Mouse (Mus musculus) kidney, postnatal 0 days (tissue): ENCODE measurements at regions not wholly inside any gene's neighbourhood (a gene's known extent, or its start where the extent isn't known, plus 50 kb on each side); places are given as distances from the start of the nearest gene placed in this dataset.
"Not testable (repeated sequence)": the region's sequence is repeated elsewhere in the genome, so short reads cannot be mapped to it uniquely, and the experiment has no call there.

Experiments used
- ATAC-seq: fragments of 200-750 bp; cut with Nextera tagmentation; replicated peaks from 2 replicates; pipeline ENCODE4 v1.8.0; 2017; ENCODE audit warnings: low read depth, moderate number of reproducible peaks, moderate TSS enrichment, moderate library complexity; ENCODE audit not compliant: low FRiP score
- DNase-seq: peaks from one replicate; pipeline ENCODE4 v3.0.0-alpha.2; 2016; ENCODE audit warnings: low spot score
- H3K27ac ChIP-seq: fragments of 300-500 bp; sonication (generic); 2 replicates; pipeline ENCODE4 v1.5.1; 2014; ENCODE audit warnings: mild to moderate bottlenecking
- H3K27me3 ChIP-seq: fragments of 300-500 bp; sonication (generic); 2 replicates; pipeline ENCODE4 v1.6.1; 2014; ENCODE audit warnings: low read length, mixed read lengths; ENCODE audit not compliant: insufficient read depth
- H3K36me3 ChIP-seq: fragments of 300-500 bp; sonication (generic); 2 replicates; pipeline ENCODE4 v1.6.1; 2014; ENCODE audit warnings: low read length, mixed read lengths; ENCODE audit not compliant: insufficient read depth
- H3K4me1 ChIP-seq: fragments of 300-500 bp; sonication (generic); replicated peaks from 2 replicates; pipeline ENCODE4 v1.6.1; 2014; ENCODE audit warnings: antibody characterized with exemption, low read length, mixed read lengths; ENCODE audit not compliant: insufficient read depth
- H3K4me2 ChIP-seq: fragments of 300-500 bp; sonication (generic); 2 replicates; pipeline ENCODE4 v1.6.1; 2014; ENCODE audit warnings: mild to moderate bottlenecking, low read length, moderate library complexity, mixed read lengths
- H3K4me3 ChIP-seq: fragments of 300-500 bp; sonication (generic); replicated peaks from 2 replicates; pipeline ENCODE4 v1.5.1; 2014; ENCODE audit warnings: low read depth, low read length
- H3K9ac ChIP-seq: fragments of 300-500 bp; sonication (generic); 2 replicates; pipeline ENCODE4 v1.6.1; 2014; ENCODE audit warnings: low read depth, low read length
- H3K9me3 ChIP-seq: fragments of 300-500 bp; sonication (generic); replicated peaks from 2 replicates; pipeline ENCODE4 v1.6.1; 2016; ENCODE audit warnings: low read length, inconsistent platforms, mixed read lengths
- CTCF ChIP-seq: IDR thresholded peaks from 2 replicates; pipeline ENCODE4 v1.5.1; 2016; ENCODE audit warnings: antibody characterized with exemption, low read depth, mild to moderate bottlenecking, moderate library complexity
- WGBS: fragments of 180-500 bp; shearing (Covaris S2); extraction: QIAGEN DNeasy Blood & Tissue Kit; methylation state at CpG from one replicate; pipeline ENCODE4 v1.1.7; 2014; 5-methylcytosine and 5-hydroxymethylcytosine counted together

DNA sequence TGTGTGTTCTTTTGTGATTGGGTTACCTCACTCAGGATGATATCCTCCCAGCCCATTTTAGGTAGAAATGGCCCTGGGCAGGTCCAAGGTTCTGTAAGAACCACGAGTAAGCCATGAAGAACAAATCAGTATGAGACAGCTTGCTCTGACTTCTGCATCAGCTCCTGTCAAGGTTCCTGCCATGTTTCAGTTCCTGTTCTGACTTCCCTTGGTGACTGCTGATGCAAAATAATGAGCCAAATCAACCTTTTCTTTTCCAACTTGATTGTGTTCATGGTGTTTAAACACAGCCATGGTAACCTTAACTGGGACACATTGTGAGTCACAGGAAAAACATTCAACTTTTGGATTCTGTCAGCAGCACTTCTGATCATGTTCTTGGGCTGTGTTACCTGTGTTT lies 667.4 kb upstream of the Igfbp7 start:
- DNase-seq (no peak), ATAC-seq (no peak)
- H3K9me3 ChIP-seq: no peaks in the 10 kb centered on the region
- no peaks in the 10 kb centered on the region for H3K27me3 ChIP-seq
- H3K4me3 ChIP-seq: no peak overlapping the region
- no peak overlapping the region for H3K9ac ChIP-seq
- no peaks in the 10 kb centered on the region for H3K36me3 ChIP-seq
- TF ChIP-seq CTCF: no peak
- H3K4me2 ChIP-seq: no peak overlapping the region
- no peaks in the 10 kb centered on the region for H3K4me1 ChIP-seq
- 59% methylated on average over 1 of the region's 1 CpGs for WGBS
- no peak overlapping the region for H3K27ac ChIP-seq

DNA sequence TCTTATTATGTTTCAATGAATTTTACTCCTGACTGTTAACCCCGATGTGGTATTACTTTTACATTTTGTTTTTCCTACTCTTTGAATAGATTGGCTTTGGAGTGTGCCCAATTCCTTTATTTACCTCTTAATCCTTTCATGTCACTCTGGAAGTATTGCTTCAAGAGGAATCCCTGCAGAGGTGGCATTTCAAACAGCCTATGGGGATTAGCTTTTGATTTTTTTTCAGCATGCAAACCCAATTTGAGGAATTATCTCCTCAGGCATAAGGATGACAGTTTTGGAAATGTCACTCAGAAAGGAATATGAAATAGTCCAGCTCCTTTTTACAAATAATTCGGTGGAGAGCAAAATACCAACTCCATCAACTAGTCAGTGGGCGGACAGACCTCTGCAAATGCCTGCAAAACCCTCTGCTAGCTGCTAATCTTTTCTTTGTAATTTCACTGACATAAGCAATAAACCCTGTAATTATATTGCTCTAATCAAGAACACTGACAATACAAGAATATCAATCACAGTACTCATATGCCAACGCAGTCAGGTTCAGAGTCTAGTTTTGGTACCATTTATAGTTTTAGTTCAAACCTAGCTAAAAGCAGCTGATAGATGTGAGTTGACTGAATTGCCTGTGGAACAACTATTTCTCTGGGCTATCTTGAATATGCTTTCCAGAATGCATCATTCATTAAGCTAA lies 624.9 kb upstream of the Igfbp7 start:
- Histone ChIP-seq H3K36me3 (no peaks in the 10 kb centered on the region), H3K4me2 (no peak overlapping the region), H3K27ac (no peak overlapping the region), H3K4me1 (no peaks in the 10 kb centered on the region), H3K27me3 (no peaks in the 10 kb centered on the region), H3K9ac (no peak overlapping the region), H3K4me3 (no peak overlapping the region), H3K9me3 (no peaks in the 10 kb centered on the region)
- ATAC-seq (no peak), DNase-seq (no peak)
- TF ChIP-seq CTCF: no peak
- 65% methylated on average over 4 of the region's 4 CpGs for WGBS

DNA sequence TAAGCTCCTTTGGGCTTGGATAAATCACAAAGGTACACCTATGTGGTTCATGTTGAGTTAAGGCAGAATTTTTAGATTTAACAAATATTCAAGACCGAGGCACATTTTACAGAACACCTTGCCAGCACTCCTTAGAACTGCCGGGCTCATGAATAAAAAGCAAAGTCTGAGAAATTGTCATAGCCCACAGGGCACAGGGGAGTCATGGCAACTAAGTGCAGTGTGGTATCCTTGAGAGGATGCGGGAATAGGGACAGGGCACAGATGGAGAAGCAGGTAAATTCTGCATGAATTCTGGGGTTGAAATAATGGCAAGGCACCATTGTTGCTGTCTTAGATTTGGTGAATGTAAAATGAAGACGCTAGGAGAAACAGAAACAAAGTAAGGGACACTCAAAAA lies 609.7 kb upstream of the Igfbp7 start:
- 84% methylated on average over 4 of the region's 4 CpGs for WGBS
- Histone ChIP-seq H3K4me2 (no peak overlapping the region), H3K9ac (no peak overlapping the region), H3K9me3 (no peaks in the 10 kb centered on the region), H3K4me1 (no peaks in the 10 kb centered on the region), H3K27me3 (no peaks in the 10 kb centered on the region), H3K36me3 (no peaks in the 10 kb centered on the region), H3K27ac (no peak overlapping the region), H3K4me3 (no peak overlapping the region)
- TF ChIP-seq CTCF: no peak
- no peak for DNase-seq
- no peak for ATAC-seq

DNA sequence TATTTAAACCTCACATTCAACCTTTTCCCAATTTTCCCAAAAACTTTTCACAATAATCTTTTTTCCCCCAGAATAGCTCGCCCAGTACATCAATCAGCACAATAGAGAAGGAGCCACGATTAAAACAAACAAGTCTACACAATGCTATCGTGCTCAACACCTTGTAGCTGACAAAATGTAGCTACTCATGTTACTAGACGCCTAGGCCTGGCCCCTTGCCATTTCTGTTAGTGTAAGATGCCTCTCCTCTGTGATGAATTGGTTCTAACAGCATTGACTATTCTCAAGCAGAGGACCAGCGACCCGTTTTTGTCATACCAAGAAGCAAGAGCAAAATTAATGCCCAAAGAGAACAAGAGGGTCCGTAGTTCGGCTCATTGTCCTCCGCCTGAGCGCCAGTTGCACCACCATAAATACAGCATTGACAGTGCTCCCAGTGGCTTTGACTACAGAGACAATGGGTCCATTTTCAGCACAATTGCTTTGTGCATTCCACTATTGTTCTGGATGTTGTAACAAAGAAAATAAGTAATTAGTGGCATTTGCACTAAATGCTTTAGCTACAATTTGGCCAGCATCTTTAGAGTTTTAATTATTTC lies 578.7 kb upstream of the Igfbp7 start:
- no peak for TF ChIP-seq CTCF
- Histone ChIP-seq H3K4me1 (no peaks in the 10 kb centered on the region), H3K36me3 (no peaks in the 10 kb centered on the region), H3K4me3 (no peak overlapping the region), H3K4me2 (no peak overlapping the region), H3K27me3 (no peaks in the 10 kb centered on the region), H3K9me3 (no peaks in the 10 kb centered on the region), H3K27ac (no peak overlapping the region), H3K9ac (no peak overlapping the region)
- no peak for ATAC-seq
- WGBS: 67% methylated on average over 10 of the region's 10 CpGs
- no peak for DNase-seq

DNA sequence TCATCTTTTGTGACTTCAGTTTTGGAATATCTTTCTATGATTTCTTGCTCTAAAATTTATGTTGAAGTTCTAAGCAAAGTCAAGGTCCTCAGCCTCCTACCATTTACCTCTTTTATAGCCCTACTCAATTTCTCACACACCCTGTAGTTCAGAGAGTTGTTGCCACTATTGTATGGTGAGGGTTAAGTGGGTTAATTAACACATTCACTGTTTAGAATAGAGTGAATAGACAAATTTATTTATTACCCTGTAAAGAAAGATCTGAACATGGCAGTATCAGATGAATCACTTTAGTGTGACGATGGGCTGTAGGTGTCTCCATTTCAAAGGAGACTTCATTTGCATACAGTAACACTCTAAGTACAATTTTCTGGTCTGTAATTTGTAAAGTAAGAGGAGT lies 577.4 kb upstream of the Igfbp7 start:
- Histone ChIP-seq H3K27ac (no peak overlapping the region), H3K27me3 (no peaks in the 10 kb centered on the region), H3K4me3 (no peak overlapping the region), H3K4me2 (no peak overlapping the region), H3K4me1 (no peaks in the 10 kb centered on the region), H3K9ac (no peak overlapping the region), H3K36me3 (no peaks in the 10 kb centered on the region), H3K9me3 (no peaks in the 10 kb centered on the region)
- WGBS: 28% methylated on average over 1 of the region's 1 CpGs
- no peak for TF ChIP-seq CTCF
- DNase-seq: no peak
- ATAC-seq: no peak

DNA sequence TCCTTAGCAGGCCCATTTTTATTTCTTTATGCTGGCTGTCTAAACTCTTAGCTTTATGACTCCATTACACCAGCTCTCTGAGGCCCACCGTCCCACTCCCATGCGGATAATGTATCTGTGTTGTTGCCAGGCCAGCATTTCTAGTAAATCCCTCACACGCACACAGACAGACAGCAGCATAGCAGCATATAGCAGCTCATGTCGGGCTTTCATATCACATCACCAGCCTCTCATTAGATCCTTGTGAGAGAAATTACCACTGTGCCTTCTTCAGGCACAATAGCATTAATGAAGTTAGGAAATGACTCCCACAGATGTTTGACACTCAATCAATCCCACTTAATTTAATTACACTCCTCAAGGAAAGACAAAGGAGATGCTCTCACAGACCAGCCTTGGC lies 532.2 kb upstream of the Igfbp7 start:
- H3K27me3 ChIP-seq, H3K36me3 ChIP-seq, ATAC-seq, H3K27ac ChIP-seq, H3K4me2 ChIP-seq, H3K4me1 ChIP-seq, H3K4me3 ChIP-seq, H3K9ac ChIP-seq, DNase-seq, H3K9me3 ChIP-seq: not testable (repeated sequence)
- WGBS: 44% methylated on average over 4 of the region's 4 CpGs

DNA sequence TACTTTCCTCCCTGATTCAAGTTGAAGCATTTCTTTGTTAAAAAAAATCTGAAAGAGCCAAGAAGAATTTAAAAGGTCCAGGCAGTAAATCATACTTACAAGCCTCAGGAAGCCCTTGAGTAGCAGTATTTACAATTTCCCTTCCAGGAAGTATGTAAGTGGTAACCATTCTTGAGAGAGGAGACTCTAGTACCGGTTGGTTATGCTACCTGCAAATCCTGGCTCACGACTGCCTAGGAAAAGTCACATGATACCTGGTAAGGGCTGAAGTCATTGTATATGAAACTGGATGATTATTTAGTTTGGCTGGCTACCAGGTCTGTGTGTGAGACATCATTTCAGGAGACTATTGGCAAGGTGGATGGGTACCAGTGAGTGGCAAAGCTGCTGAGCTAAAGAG lies 524.0 kb upstream of the Igfbp7 start:
- Histone ChIP-seq H3K4me3 (no peak overlapping the region), H3K4me1 (no peaks in the 10 kb centered on the region), H3K27me3 (no peaks in the 10 kb centered on the region), H3K4me2 (no peak overlapping the region), H3K27ac (no peak overlapping the region), H3K9me3 (no peaks in the 10 kb centered on the region), H3K36me3 (no peaks in the 10 kb centered on the region), H3K9ac (no peak overlapping the region)
- no peak for TF ChIP-seq CTCF
- DNase-seq (peak; percentile 12), ATAC-seq (no peak)
- WGBS: 60% methylated on average over 2 of the region's 2 CpGs
